Mouse (Mus musculus): ENCODE results near the gene Serpina11.
A peak's percentile ranks its signal among the peaks of the same experiment; 100 is the strongest.

DNA sequence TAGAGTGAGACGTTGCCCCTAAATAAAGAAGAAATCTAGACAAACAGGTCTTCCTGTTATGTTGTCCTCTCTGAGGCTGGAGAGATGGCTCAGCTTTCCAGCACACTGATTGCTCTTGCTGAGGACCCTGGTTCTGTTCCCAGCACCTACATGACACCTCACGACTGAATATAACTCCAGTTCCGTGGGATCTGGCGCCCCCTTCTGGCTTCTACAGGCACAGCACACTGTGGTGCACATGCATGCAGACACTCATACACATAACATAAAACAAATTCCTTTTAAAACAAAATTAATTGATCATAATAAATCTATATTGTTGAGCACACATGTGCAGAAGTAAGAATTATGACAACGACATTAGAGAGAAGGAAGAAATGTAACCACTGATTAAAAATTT, 14.9 kb upstream of the Serpina11 start:
- TF ChIP-seq POLR2A (IDR thresholded peaks at IDR 0.05; ENCODE audit: borderline replicate concordance, extremely low read depth, insufficient read depth, insufficient read length, poor library complexity, severe bottlenecking) (no peak), CTCF (IDR thresholded peaks at IDR 0.05; ENCODE audit: borderline replicate concordance, extremely low read depth, insufficient read depth, insufficient read length) (peak; percentile 7; the same call in 1 of the 2 replicates)
